Mouse (Mus musculus) MEL (cell line): Measurements from ENCODE around the gene Zfp646. TPM values are rescaled to one million over a fixed set of nuclear protein-coding genes. Genes with fewer than 3 reads are reported as not detected.

Experiments used
- DNase-seq: peaks from one replicate; pipeline ENCODE4 v3.0.0; 2011; ENCODE audit warnings: low read depth, low spot score
- H3K27ac ChIP-seq: 2 replicates; pipeline ENCODE4 v1.5.1; 2012; ENCODE audit warnings: low read depth, mild to moderate bottlenecking, control low read depth, low read length, moderate library complexity; ENCODE audit not compliant: control insufficient read depth
- H3K27me3 ChIP-seq, 2 experiments: fragments of 150-350 bp in 1 of 2; sonication (generic) in 1 of 2; 2 replicates each; pipeline ENCODE4 v1.6.1; 2012; ENCODE audit warnings: low read length in 2 of 2, mild to moderate bottlenecking in 2 of 2, improper control_type of control experiment in 1 of 2, moderate library complexity in 1 of 2; ENCODE audit not compliant: insufficient read depth in 2 of 2, control insufficient read depth in 1 of 2
- H3K36me3 ChIP-seq, 2 experiments: 2 replicates each; pipeline ENCODE4 v1.6.1; 2012 to 2014; ENCODE audit warnings: low read length in 2 of 2, improper control_type of control experiment in 1 of 2, inconsistent platforms in 1 of 2, mild to moderate bottlenecking in 1 of 2; ENCODE audit not compliant: insufficient read depth in 2 of 2, control insufficient read depth in 1 of 2
- H3K4me1 ChIP-seq, 2 experiments: fragments of 150-350 bp in 1 of 2; sonication (generic) in 1 of 2; 2 replicates each; pipeline ENCODE4 v1.6.1; 2012; ENCODE audit warnings: low read length in 2 of 2, improper control_type of control experiment in 1 of 2, mild to moderate bottlenecking in 1 of 2; ENCODE audit not compliant: insufficient read depth in 2 of 2, control insufficient read depth in 1 of 2
- H3K4me3 ChIP-seq, 2 experiments: fragments of 150-350 bp in 1 of 2; sonication (generic) in 1 of 2; 2 replicates each; pipeline ENCODE4 v1.5.1; 2012; ENCODE audit warnings: low read depth in 2 of 2, low read length in 2 of 2, mild to moderate bottlenecking in 2 of 2, moderate library complexity in 2 of 2, control low read depth in 1 of 2, improper control_type of control experiment in 1 of 2; ENCODE audit not compliant: control insufficient read depth in 1 of 2, insufficient read depth in 1 of 2
- H3K79me2 ChIP-seq: 2 replicates; pipeline ENCODE4 v1.6.1; 2012; ENCODE audit warnings: mild to moderate bottlenecking, low read length, moderate library complexity; ENCODE audit not compliant: control insufficient read depth, poor library complexity, insufficient read depth
- H3K9ac ChIP-seq: 2 replicates; pipeline ENCODE4 v1.6.1; 2012; ENCODE audit warnings: low read depth, mild to moderate bottlenecking, control low read depth, low read length, moderate library complexity; ENCODE audit not compliant: control insufficient read depth, poor library complexity, severe bottlenecking
- H3K9me3 ChIP-seq: fragments of 150-350 bp; sonication (generic); replicated peaks from 2 replicates; pipeline ENCODE4 v1.6.1; 2012; ENCODE audit warnings: mild to moderate bottlenecking, low read length, improper control_type of control experiment, moderate library complexity; ENCODE audit not compliant: insufficient read depth
- BHLHE40 ChIP-seq: IDR thresholded peaks from 2 replicates; pipeline ENCODE4 v1.6.1; 2012; ENCODE audit warnings: low read depth, mild to moderate bottlenecking, inconsistent platforms, low read length, improper control_type of control experiment, borderline replicate concordance
- CHD2 ChIP-seq: IDR thresholded peaks from 2 replicates; pipeline ENCODE4 v1.6.1; 2011; ENCODE audit warnings: low read length, improper control_type of control experiment
- ELF1 ChIP-seq: IDR thresholded peaks from 2 replicates; pipeline ENCODE4 v1.6.1; 2014; ENCODE audit warnings: low read depth, mild to moderate bottlenecking, inconsistent platforms, low read length, improper control_type of control experiment, moderate library complexity
- ETS1 ChIP-seq: IDR thresholded peaks from 2 replicates; pipeline ENCODE4 v1.6.1; 2012; ENCODE audit warnings: low read depth, mild to moderate bottlenecking, inconsistent platforms, low read length, improper control_type of control experiment, moderate library complexity
- GABPA ChIP-seq: IDR thresholded peaks from 2 replicates; pipeline ENCODE4 v1.6.1; 2012; ENCODE audit warnings: low read depth, mild to moderate bottlenecking, inconsistent platforms, low read length, improper control_type of control experiment, moderate library complexity
- JUND ChIP-seq: IDR thresholded peaks from 2 replicates; pipeline ENCODE4 v1.6.1; 2011; ENCODE audit warnings: low read depth, mild to moderate bottlenecking, improper control_type of control experiment, low read length
- KAT2A ChIP-seq: conservative IDR thresholded peaks from 2 replicates; pipeline ENCODE4 v1.6.1; 2012; ENCODE audit warnings: low read depth, low read length, improper control_type of control experiment, inconsistent platforms
- MAFK ChIP-seq: IDR thresholded peaks from 2 replicates; pipeline ENCODE4 v1.6.1; 2011; ENCODE audit warnings: low read depth, mild to moderate bottlenecking, low read length, improper control_type of control experiment, borderline replicate concordance
- MAX ChIP-seq: IDR thresholded peaks from 2 replicates; pipeline ENCODE4 v1.6.1; 2011; ENCODE audit warnings: low read length, improper control_type of control experiment
- MAZ ChIP-seq: IDR thresholded peaks from 2 replicates; pipeline ENCODE4 v1.6.1; 2012; ENCODE audit warnings: low read depth, mild to moderate bottlenecking, inconsistent platforms, low read length, improper control_type of control experiment
- MEF2A ChIP-seq: IDR thresholded peaks from 2 replicates; pipeline ENCODE4 v1.6.1; 2014; ENCODE audit warnings: low read depth, mild to moderate bottlenecking, inconsistent platforms, low read length, improper control_type of control experiment; ENCODE audit not compliant: poor library complexity, insufficient replicate concordance, severe bottlenecking; ENCODE audit errors: extremely low read depth
- MYB ChIP-seq: IDR thresholded peaks from 2 replicates; pipeline ENCODE4 v1.6.1; 2011; ENCODE audit warnings: mild to moderate bottlenecking, low read depth, low read length, improper control_type of control experiment
- NRF1 ChIP-seq: IDR thresholded peaks from 2 replicates; pipeline ENCODE4 v1.6.1; 2014; ENCODE audit warnings: low read depth, mild to moderate bottlenecking, inconsistent platforms, low read length, improper control_type of control experiment, moderate library complexity; ENCODE audit not compliant: poor library complexity, insufficient read depth, severe bottlenecking
- POLR2AphosphoS5 ChIP-seq: IDR thresholded peaks from 2 replicates; pipeline ENCODE4 v1.6.1; 2012; ENCODE audit warnings: low read depth, borderline replicate concordance, mild to moderate bottlenecking, inconsistent platforms, low read length, moderate library complexity, mixed read lengths
- SMC3 ChIP-seq: IDR thresholded peaks from 2 replicates; pipeline ENCODE4 v1.6.1; 2011; ENCODE audit warnings: low read depth, low read length, improper control_type of control experiment
- TAL1 ChIP-seq: IDR thresholded peaks from 2 replicates; pipeline ENCODE4 v1.6.1; 2012; ENCODE audit warnings: mild to moderate bottlenecking, inconsistent platforms, low read length, moderate library complexity, mixed read lengths
- UBTF ChIP-seq: IDR thresholded peaks from 2 replicates; pipeline ENCODE4 v1.6.1; 2012; ENCODE audit warnings: low read depth, mild to moderate bottlenecking, inconsistent platforms, low read length, improper control_type of control experiment, moderate library complexity, borderline replicate concordance; ENCODE audit not compliant: insufficient read depth
- USF1 ChIP-seq: IDR thresholded peaks from 2 replicates; pipeline ENCODE4 v1.6.1; 2014; ENCODE audit warnings: low read depth, mild to moderate bottlenecking, inconsistent platforms, low read length, improper control_type of control experiment, moderate library complexity
- USF2 ChIP-seq, 2 experiments: IDR thresholded peaks; 2 replicates each; pipeline ENCODE4 v1.6.1; 2011 to 2012; ENCODE audit warnings: improper control_type of control experiment in 2 of 2, low read length in 2 of 2, borderline replicate concordance in 1 of 2, inconsistent platforms in 1 of 2, low read depth in 1 of 2, mild to moderate bottlenecking in 1 of 2; ENCODE audit not compliant: insufficient read depth in 1 of 2
- ZKSCAN1 ChIP-seq: IDR thresholded peaks from 2 replicates; pipeline ENCODE4 v1.6.1; 2012; ENCODE audit warnings: low read depth, mild to moderate bottlenecking, inconsistent platforms, low read length, improper control_type of control experiment, moderate library complexity
- ZMIZ1 ChIP-seq: IDR thresholded peaks from 2 replicates; pipeline ENCODE4 v1.6.1; 2012; ENCODE audit warnings: low read depth, mild to moderate bottlenecking, inconsistent platforms, low read length, improper control_type of control experiment, moderate library complexity
- ZNF384 ChIP-seq: IDR thresholded peaks from 2 replicates; pipeline ENCODE4 v1.6.1; 2012; ENCODE audit warnings: low read depth, mild to moderate bottlenecking, inconsistent platforms, low read length, improper control_type of control experiment
- polyA plus RNA-seq, 2 experiments: library from polyadenylated mRNA; stranded (reverse) in 1 of 2; unstranded in 1 of 2; fragments of >175 nt in 1 of 2; fragments of >200 nt in 1 of 2; gene quantifications; 2 replicates each; pipeline versions ENCODE4 v1.2.1 to v1.2.4; 2012; ENCODE audit warnings: low replicate concordance in 2 of 2, low read depth in 1 of 2; ENCODE audit not compliant: insufficient read length in 2 of 2, insufficient read depth in 1 of 2, missing spikeins in 1 of 2
- total RNA-seq: library from RNA; depleted of rRNA; stranded (reverse); fragments of 300-350 nt; gene quantifications from 2 replicates; pipeline ENCODE4 v1.2.3, GENCODE M21; 2012

The Zfp646 gene
- total and polyA plus RNA-seq, 3 experiments = 35.8 to 38.2 TPM; not detected in 1

- H3K27me3 ChIP-seq = no peaks in the 10 kb centered on the region
- no peak overlapping the region for H3K9ac ChIP-seq
- H3K79me2 ChIP-seq = peaks cover 14% of the 10 kb centered on the region
- no peak overlapping the region for H3K27ac ChIP-seq
- no peaks in the 10 kb centered on the region for H3K9me3 ChIP-seq
- peaks cover 13 to 32% of the 10 kb centered on the region in 2 experiments; a peak in 3 of 4 replicates for H3K36me3 ChIP-seq
- no peak for TF ChIP-seq MAFK
- no peak for TF ChIP-seq ELF1
- no peak for TF ChIP-seq USF1
- no peak for TF ChIP-seq ZNF384
- TF ChIP-seq NRF1 = no peak
- TF ChIP-seq MAZ = no peak
- TF ChIP-seq BHLHE40 = no peak
- TF ChIP-seq ZMIZ1 = no peak
- no peak for TF ChIP-seq ETS1
- TF ChIP-seq MEF2A = no peak
- TF ChIP-seq ZKSCAN1 = no peak
- no peak for TF ChIP-seq CHD2
- no peak for TF ChIP-seq JUND
- TF ChIP-seq MAX = no peak
- no peak for TF ChIP-seq POLR2AphosphoS5
- no peak for TF ChIP-seq UBTF
- no peak for TF ChIP-seq SMC3
- no peak for TF ChIP-seq TAL1
- no peak for TF ChIP-seq GABPA
- TF ChIP-seq KAT2A = no peak
- DNase-seq = no peak
- H3K4me1 ChIP-seq = peaks cover 16 to 29% of the 10 kb centered on the region in 2 experiments
- H3K4me3 ChIP-seq = no peak overlapping the region
These were observed 11.8 kb downstream of the Zfp646 start for GRCm38 (mm10) chr7:127887781-127888180.

- H3K79me2 ChIP-seq = peaks cover 10% of the 10 kb centered on the region
- TF ChIP-seq MAX = no peak
- TF ChIP-seq POLR2AphosphoS5 = no peak
- no peak for TF ChIP-seq USF2 (IDR thresholded peaks at IDR 0.05; ENCODE audit: borderline replicate concordance in 1 of 2, insufficient read depth in 1 of 2, low read depth in 1 of 2, low read length in 2 of 2)
- TF ChIP-seq JUND = no peak
- no peak for TF ChIP-seq MYB
- no peak overlapping the region for H3K9ac ChIP-seq
- no peak overlapping the region for H3K4me3 ChIP-seq
- peak; percentile 44 for DNase-seq
- H3K9me3 ChIP-seq = no peaks in the 10 kb centered on the region
- H3K36me3 ChIP-seq = peaks cover 8 to 26% of the 10 kb centered on the region in 2 experiments; a peak in 3 of 4 replicates
- no peaks in the 10 kb centered on the region for H3K27me3 ChIP-seq
- H3K4me1 ChIP-seq = peaks cover 10 to 21% of the 10 kb centered on the region in 2 experiments
- no peak overlapping the region for H3K27ac ChIP-seq
These were observed 12.8 kb downstream of the Zfp646 start for GRCm38 (mm10) chr7:127888821-127889220.
